ENCODE assay signal across 16 mouse cellular contexts in genomic region chr17:46497956-46498355, GRCm38 (mm10). TPM values are rescaled to one million over a fixed set of nuclear protein-coding genes. Genes with fewer than 3 reads are reported as not detected.
DNase-seq lines count a peak whose midpoint lies in the region; ATAC-seq lines count a peak whose summit lies in the region.
"Had no signal": no experiment of that assay in that cellular context is flagged by ENCODE, and none has a peak within 500 bp of the region (broad histone marks: within the 10 kb centered on the region; RNA-seq: fewer than 3 reads in every experiment).

No protein-coding gene starts in this region.

- no peak overlapping the region for H3K27ac ChIP-seq in intestine, embryonic 15.5 days
- H3K27ac ChIP-seq in intestine, embryonic 16.5 days (ENCODE audit: low read length): no peak overlapping the region
- H3K27ac ChIP-seq in embryonic facial prominence, embryonic 10.5 days (replicated peaks): no peak overlapping the region
- H3K27ac ChIP-seq: embryonic facial prominence, embryonic 15.5 days; heart, adult 2 months; hindbrain, embryonic 14.5 days; limb, embryonic 12.5 days; macrophage had no signal

- ATAC-seq in intestine, embryonic 15.5 days: 0 out of 2 replicates have a peak, but pooled peaks have one; percentile 35
- no peak for ATAC-seq in intestine, embryonic 16.5 days

- H3K36me3 ChIP-seq in intestine, embryonic 15.5 days: no peaks in the 10 kb centered on the region
- no peaks in the 10 kb centered on the region for H3K36me3 ChIP-seq in intestine, embryonic 16.5 days (ENCODE audit: control insufficient read depth, insufficient read depth, low read length)
- peaks cover 44% of the 10 kb centered on the region for H3K36me3 ChIP-seq in embryonic facial prominence, embryonic 10.5 days (replicated peaks)

- 0 out of 2 replicates have a peak, but pooled peaks cover 3% of the 10 kb centered on the region for H3K27me3 ChIP-seq in intestine, embryonic 15.5 days (replicated peaks)
- H3K27me3 ChIP-seq in intestine, embryonic 16.5 days (replicated peaks; ENCODE audit: control insufficient read depth, insufficient read depth, low read length): no peaks in the 10 kb centered on the region; the same call in 1 of the 2 replicates
- H3K27me3 ChIP-seq in embryonic facial prominence, embryonic 10.5 days (replicated peaks; ENCODE audit: low read depth, poor library complexity, severe bottlenecking): peaks cover 20% of the 10 kb centered on the region

- peaks cover 10% of the 10 kb centered on the region; the same call in 1 of the 2 replicates for H3K4me1 ChIP-seq in intestine, embryonic 15.5 days (replicated peaks)
- H3K4me1 ChIP-seq in intestine, embryonic 16.5 days (ENCODE audit: control insufficient read depth, insufficient read depth, low read length): peaks cover 4% of the 10 kb centered on the region; the same call in 1 of the 2 replicates
- peaks cover 19% of the 10 kb centered on the region for H3K4me1 ChIP-seq in embryonic facial prominence, embryonic 10.5 days

- DNase-seq in urinary bladder, postnatal 36 days (ENCODE audit: low spot score in 2 of 2): peak; percentile 21 to 42
- DNase-seq in urinary bladder, postnatal 4 days (ENCODE audit: low spot score in 2 of 2): no peak
- no peak for DNase-seq in embryonic facial prominence, embryonic 10.5 days (ENCODE audit: low spot score)
- no peak for DNase-seq in layer of hippocampus, postnatal 36 days
- DNase-seq in heart, postnatal 4 days: no peak
- DNase-seq in retina, postnatal 1 day: no peak
- DNase-seq: adrenal gland, postnatal 36 days; cerebellum, adult 8-10 months; heart, adult 2 months had no signal

- H3K9ac ChIP-seq in intestine, embryonic 15.5 days: no peak overlapping the region
- no peak overlapping the region; the same call in 1 of the 2 replicates for H3K9ac ChIP-seq in intestine, embryonic 16.5 days (ENCODE audit: low read depth, low read length)
- H3K9ac ChIP-seq: hindbrain, embryonic 14.5 days; limb, embryonic 12.5 days had no signal

- WGBS in intestine, embryonic 15.5 days: 64% methylated on average over 8 of the region's 8 CpGs
- WGBS in intestine, embryonic 16.5 days: 53% methylated on average over 8 of the region's 8 CpGs
- WGBS in embryonic facial prominence, embryonic 10.5 days: 77% methylated on average over 8 of the region's 8 CpGs

- H3K4me2 ChIP-seq in intestine, embryonic 15.5 days (replicated peaks): peak overlapping the region; percentile 95
- no peak overlapping the region; the same call in 1 of the 2 replicates for H3K4me2 ChIP-seq in intestine, embryonic 16.5 days (ENCODE audit: low read depth, low read length)

- H3K9me3 ChIP-seq in intestine, embryonic 15.5 days: no peaks in the 10 kb centered on the region
- no peaks in the 10 kb centered on the region for H3K9me3 ChIP-seq in intestine, embryonic 16.5 days (ENCODE audit: control insufficient read depth, low read length)
- no peaks in the 10 kb centered on the region for H3K9me3 ChIP-seq in embryonic facial prominence, embryonic 10.5 days
- H3K9me3 ChIP-seq: embryonic facial prominence, embryonic 15.5 days; limb, embryonic 12.5 days had no signal

- no peak overlapping the region for H3K4me3 ChIP-seq in intestine, embryonic 15.5 days (replicated peaks)
- H3K4me3 ChIP-seq in intestine, embryonic 16.5 days (ENCODE audit: low read length): no peak overlapping the region
- H3K4me3 ChIP-seq in embryonic facial prominence, embryonic 10.5 days: peak overlapping the region; percentile 76
- H3K4me3 ChIP-seq: heart, adult 2 months had no signal

RNA-seq across cellular contexts. Expression of gene Dnph1, which starts 1.4 kb away (rescaled TPM):
- 48.7 and 48.9 TPM in 2 replicates for polyA plus RNA-seq in intestine, embryonic 15.5 days (2015; fragmentation: Nextera tagmentation; extraction: Ambion mirVana)
- 40.4 and 45.1 TPM in 2 replicates for polyA plus RNA-seq in intestine, embryonic 16.5 days (2015; fragmentation: Nextera tagmentation; extraction: Ambion mirVana)
- polyA plus RNA-seq in embryonic facial prominence, embryonic 10.5 days (2016; fragmentation: Nextera tagmentation; extraction: Ambion mirVana): 79.9 and 81.6 TPM in 2 replicates
- total RNA-seq in layer of hippocampus, postnatal 36 days (2021): 1 to 10 TPM; 4.9 to 7.1 TPM
- total RNA-seq in heart, postnatal 4 days (2021): 10 to 100 TPM in 1 of 2 experiments, 1 to 10 TPM in 1; 9.5 to 10.2 TPM

RNA-seq across cellular contexts. Expression of gene Ttbk1, which starts 10.5 kb away (rescaled TPM):
- 0.24 and 0.26 TPM in 2 replicates for polyA plus RNA-seq in intestine, embryonic 15.5 days (2015; fragmentation: Nextera tagmentation; extraction: Ambion mirVana)
- 0.15 and 0.16 TPM in 2 replicates for polyA plus RNA-seq in intestine, embryonic 16.5 days (2015; fragmentation: Nextera tagmentation; extraction: Ambion mirVana)
- 0.67 and 0.80 TPM in 2 replicates for polyA plus RNA-seq in embryonic facial prominence, embryonic 10.5 days (2016; fragmentation: Nextera tagmentation; extraction: Ambion mirVana)
- total RNA-seq in layer of hippocampus, postnatal 36 days (2021): 100 to 1,000 TPM; 114 to 118 TPM
- total RNA-seq in heart, postnatal 4 days (2021): under 1 TPM; 0.33 to 0.45 TPM
- polyA plus RNA-seq: macrophage had no signal

RNA-seq across cellular contexts. Expression of gene Cul9, which starts 48.2 kb away (rescaled TPM):
- polyA plus RNA-seq in intestine, embryonic 15.5 days (2015; fragmentation: Nextera tagmentation; extraction: Ambion mirVana): 2.8 and 3.4 TPM in 2 replicates
- 2.8 and 3.0 TPM in 2 replicates for polyA plus RNA-seq in intestine, embryonic 16.5 days (2015; fragmentation: Nextera tagmentation; extraction: Ambion mirVana)
- 5.2 and 6.1 TPM in 2 replicates for polyA plus RNA-seq in embryonic facial prominence, embryonic 10.5 days (2016; fragmentation: Nextera tagmentation; extraction: Ambion mirVana)
- 10 to 100 TPM; 56.0 to 59.4 TPM for total RNA-seq in layer of hippocampus, postnatal 36 days (2021)
- 10 to 100 TPM; 12.0 to 12.6 TPM for total RNA-seq in heart, postnatal 4 days (2021)

RNA-seq across cellular contexts. Expression of gene Srf, which starts 58.0 kb away (rescaled TPM):
- 7.6 and 8.9 TPM in 2 replicates for polyA plus RNA-seq in intestine, embryonic 15.5 days (2015; fragmentation: Nextera tagmentation; extraction: Ambion mirVana)
- 4.9 and 5.9 TPM in 2 replicates for polyA plus RNA-seq in intestine, embryonic 16.5 days (2015; fragmentation: Nextera tagmentation; extraction: Ambion mirVana)
- polyA plus RNA-seq in embryonic facial prominence, embryonic 10.5 days (2016; fragmentation: Nextera tagmentation; extraction: Ambion mirVana): 5.6 and 7.0 TPM in 2 replicates
- total RNA-seq in layer of hippocampus, postnatal 36 days (2021): 10 to 100 TPM; 82.3 to 83.6 TPM
- total RNA-seq in heart, postnatal 4 days (2021): 100 to 1,000 TPM; 184 to 210 TPM

RNA-seq across cellular contexts. Expression of gene Slc22a7, which starts 59.7 kb away (rescaled TPM):
- polyA plus RNA-seq in intestine, embryonic 15.5 days (2015; fragmentation: Nextera tagmentation; extraction: Ambion mirVana): not detected in 2 replicates
- polyA plus RNA-seq in intestine, embryonic 16.5 days (2015; fragmentation: Nextera tagmentation; extraction: Ambion mirVana): not detected in 2 replicates
- polyA plus RNA-seq in embryonic facial prominence, embryonic 10.5 days (2016; fragmentation: Nextera tagmentation; extraction: Ambion mirVana): not detected in 2 replicates
- under 1 TPM in 1 of 2 experiments, not detected in 1; 0.30 TPM for total RNA-seq in layer of hippocampus, postnatal 36 days (2021)
- total RNA-seq in heart, postnatal 4 days (2021): not detected
- total RNA-seq: adrenal gland, postnatal 36 days; heart, adult 2 months had no signal
- polyA plus RNA-seq: heart, adult 2 months; hindbrain, embryonic 14.5 days; limb, embryonic 12.5 days; macrophage; small intestine, adult 2 months had no signal

Comparison
In these comparisons a context has a peak if more than half of its experiments do, and no peak if none do; other contexts are left out.
1. DNase-seq: peak in urinary bladder, postnatal 36 days (2 of 2); none in urinary bladder, postnatal 4 days (0 of 2), embryonic facial prominence, embryonic 10.5 days (single experiment), layer of hippocampus, postnatal 36 days (0 of 2), heart, postnatal 4 days (single experiment) and retina, postnatal 1 day (single experiment).